Mouse (Mus musculus) forebrain, embryonic 11.5 days (tissue): ENCODE data around the gene Parp3. TPM values are rescaled to one million over a fixed set of nuclear protein-coding genes. Genes with fewer than 3 reads are reported as not detected.

Source experiments
- ATAC-seq: fragments of 200-750 bp; cut with Nextera tagmentation; replicated peaks from 2 replicates; pipeline ENCODE4 v1.8.0; 2017; ENCODE audit warnings: moderate TSS enrichment; ENCODE audit not compliant: low FRiP score
- DNase-seq: peaks from one replicate; pipeline ENCODE4 v3.0.0-alpha.2; 2017; ENCODE audit warnings: low spot score
- H3K27ac ChIP-seq: fragments of 300-500 bp; sonication (generic); 2 replicates; pipeline ENCODE4 v1.5.1; 2014; ENCODE audit warnings: low read depth, low read length
- H3K27me3 ChIP-seq: fragments of 300-500 bp; sonication (generic); 2 replicates; pipeline ENCODE4 v1.6.1; 2014; ENCODE audit warnings: mild to moderate bottlenecking, low read length, mixed read lengths; ENCODE audit not compliant: control insufficient read depth, insufficient read depth
- H3K36me3 ChIP-seq: fragments of 300-500 bp; sonication (generic); 2 replicates; pipeline ENCODE4 v1.6.1; 2014; ENCODE audit warnings: mild to moderate bottlenecking, low read length, moderate library complexity, mixed read lengths; ENCODE audit not compliant: control insufficient read depth, insufficient read depth
- H3K4me1 ChIP-seq: fragments of 300-500 bp; sonication (generic); replicated peaks from 2 replicates; pipeline ENCODE4 v1.6.1; 2014; ENCODE audit warnings: low read length, mixed read lengths; ENCODE audit not compliant: control insufficient read depth, insufficient read depth
- H3K4me2 ChIP-seq: fragments of 300-500 bp; sonication (generic); 2 replicates; pipeline ENCODE4 v1.6.1; 2014; ENCODE audit warnings: low read depth, mild to moderate bottlenecking, low read length, moderate library complexity, mixed read lengths; ENCODE audit not compliant: severe bottlenecking
- H3K4me3 ChIP-seq: fragments of 300-500 bp; sonication (generic); 2 replicates; pipeline ENCODE4 v1.5.1; 2014; ENCODE audit warnings: low read depth, low read length
- H3K9ac ChIP-seq: fragments of 300-500 bp; sonication (generic); 2 replicates; pipeline ENCODE4 v1.6.1; 2014; ENCODE audit warnings: low read length
- H3K9me3 ChIP-seq: fragments of 300-500 bp; sonication (generic); 2 replicates; pipeline ENCODE4 v1.6.1; 2016; ENCODE audit warnings: low read length, mixed read lengths; ENCODE audit not compliant: control insufficient read depth
- WGBS: fragments of 180-500 bp; shearing (Covaris S2); extraction: QIAGEN DNeasy Blood & Tissue Kit; methylation state at CpG from one replicate; pipeline ENCODE4 v1.1.7; 2014; 5-methylcytosine and 5-hydroxymethylcytosine counted together
- polyA plus RNA-seq: library from polyadenylated mRNA; unstranded; fragments of >200 nt; fragmentation: Nextera tagmentation; extraction: Ambion mirVana; gene quantifications from 2 replicates; pipeline ENCODE4 v1.2.1, GENCODE M21; 2014

Parp3 gene
- polyA plus RNA-seq, 1 experiment from 2014 or later, result 1.2 TPM

DNA sequence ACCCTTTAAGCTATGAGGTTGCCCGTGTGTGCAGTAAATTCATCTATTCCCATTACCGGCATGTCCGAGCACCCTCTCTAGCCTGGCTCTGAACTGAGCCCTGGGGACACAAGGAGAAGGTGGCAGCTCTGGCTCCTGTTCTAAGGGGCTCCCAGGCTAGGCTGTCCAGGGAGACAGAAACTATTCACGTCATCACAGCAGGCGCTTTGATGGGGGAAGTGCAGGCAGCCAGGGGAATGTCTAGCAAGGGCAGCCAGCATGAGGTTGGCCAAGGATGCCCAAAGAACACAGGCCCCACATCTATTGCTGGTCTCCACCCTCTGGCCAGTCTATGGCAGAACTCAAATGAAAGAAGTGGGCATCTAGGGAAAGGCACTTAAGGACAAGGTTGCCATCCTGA, 18.8 kb downstream of the Parp3 start:
- Histone ChIP-seq H3K27me3 (no peaks in the 10 kb centered on the region), H3K4me2 (peak overlapping the region; percentile 73), H3K9ac (peak overlapping the region; percentile 98), H3K27ac (peak overlapping the region; percentile 31; the same call in 1 of the 2 replicates), H3K4me1 (peaks cover 36% of the 10 kb centered on the region), H3K36me3 (peaks cover 12% of the 10 kb centered on the region), H3K9me3 (no peaks in the 10 kb centered on the region), H3K4me3 (no peak overlapping the region)
- no peak for ATAC-seq
- no peak for DNase-seq
- WGBS, result 64% methylated on average over 5 of the region's 5 CpGs

DNA sequence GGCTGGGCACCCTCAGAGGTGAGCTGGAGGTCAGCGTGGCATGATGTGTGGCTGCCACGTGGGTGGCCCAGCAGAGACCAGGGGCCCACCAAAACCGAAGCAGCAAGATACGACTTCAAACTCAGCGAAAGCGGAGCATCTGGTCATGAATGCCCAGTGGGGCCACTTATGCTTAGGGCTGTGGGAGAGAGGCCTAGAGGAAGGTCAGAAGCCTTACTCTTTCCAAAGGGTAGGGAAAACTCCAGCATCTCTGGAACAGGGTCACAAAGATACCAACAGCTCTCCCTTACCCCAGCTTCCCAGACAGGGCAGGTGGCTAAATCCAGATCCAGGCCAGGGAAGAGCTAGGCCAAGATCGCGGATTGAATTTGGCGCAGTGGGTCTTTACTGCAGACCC, 19.6 kb downstream of the Parp3 start:
- Histone ChIP-seq H3K27me3 (no peaks in the 10 kb centered on the region), H3K4me1 (peaks cover 44% of the 10 kb centered on the region), H3K9me3 (no peaks in the 10 kb centered on the region), H3K4me2 (peak overlapping the region; percentile 73), H3K27ac (peak overlapping the region; percentile 42; the same call in 1 of the 2 replicates), H3K9ac (peak overlapping the region; percentile 98), H3K4me3 (peak overlapping the region; percentile 85; the same call in 1 of the 2 replicates), H3K36me3 (peaks cover 12% of the 10 kb centered on the region)
- DNase-seq (no peak), ATAC-seq (no peak)
- WGBS, result 46% methylated on average over 9 of the region's 9 CpGs

GRCm38 (mm10) chr9:106456325-106457162, 20.2 kb downstream of the Parp3 start:
- Histone ChIP-seq H3K4me2 (peak overlapping the region; percentile 73), H3K9me3 (no peaks in the 10 kb centered on the region), H3K4me1 (peaks cover 48% of the 10 kb centered on the region), H3K27ac (peak overlapping the region; percentile 89), H3K27me3 (no peaks in the 10 kb centered on the region), H3K4me3 (peak overlapping the region; percentile 85), H3K36me3 (peaks cover 9% of the 10 kb centered on the region), H3K9ac (peak overlapping the region; percentile 98)
- DNase-seq, result peak; percentile 79
- no peak for ATAC-seq
- WGBS, result 30% methylated on average over 15 of the region's 15 CpGs

GRCm38 (mm10) chr9:106454888-106455681, 21.7 kb downstream of the Parp3 start:
- Histone ChIP-seq H3K9me3 (no peaks in the 10 kb centered on the region), H3K9ac (peak overlapping the region; percentile 98)

DNA sequence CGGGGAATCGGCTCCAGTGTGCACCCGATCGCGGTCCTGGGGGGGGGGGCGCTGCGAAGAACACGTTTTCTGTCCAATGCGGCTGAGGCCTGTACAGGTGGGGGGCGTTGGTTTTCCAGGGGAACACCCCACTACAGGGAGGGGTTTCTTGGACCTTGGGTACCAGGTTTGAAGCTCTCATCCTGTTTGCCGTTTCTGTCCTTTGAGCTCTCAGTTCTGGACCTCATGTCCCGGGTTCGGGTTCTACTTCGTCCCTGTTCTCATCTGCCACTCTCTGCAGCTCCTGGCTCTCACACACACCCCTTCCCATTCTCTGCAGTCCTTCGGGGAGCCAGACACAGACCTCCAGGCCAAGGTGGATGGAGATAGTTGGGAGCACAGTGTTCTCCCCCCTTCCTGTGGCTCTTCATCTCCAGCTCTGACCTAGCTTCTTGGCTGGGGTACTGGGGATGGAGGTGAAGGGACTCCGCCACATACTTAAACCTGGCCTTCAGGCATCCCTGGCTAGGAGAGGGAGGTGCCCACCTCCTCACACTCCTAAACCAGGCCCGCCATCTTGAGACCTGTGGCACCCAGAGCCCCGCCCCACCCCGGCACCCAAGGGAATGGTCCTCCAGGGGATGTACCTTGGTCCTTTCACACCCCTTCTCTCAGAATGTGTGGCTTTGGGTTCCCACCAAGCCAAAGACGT, 22.5 kb downstream of the Parp3 start:
- no peaks in the 10 kb centered on the region for H3K9me3 ChIP-seq
- no peaks in the 10 kb centered on the region for H3K27me3 ChIP-seq
- ATAC-seq (peak; percentile 9), DNase-seq (no peak)
- H3K4me1 ChIP-seq, result peaks cover 48% of the 10 kb centered on the region
- no peaks in the 10 kb centered on the region for H3K36me3 ChIP-seq
- peak overlapping the region; percentile 98 for H3K9ac ChIP-seq
- WGBS, result under 1% methylated on average over 15 of the region's 20 CpGs
- peak overlapping the region; percentile 73 for H3K4me2 ChIP-seq
- H3K4me3 ChIP-seq, result peak overlapping the region; percentile 85
- H3K27ac ChIP-seq, result peak overlapping the region; percentile 89

More at GRCm38 (mm10) chr9:106454888-106455681, 21.7 kb downstream of the Parp3 start:
- no peaks in the 10 kb centered on the region; the same call in 1 of the 2 replicates for H3K36me3 ChIP-seq
- peaks cover 50% of the 10 kb centered on the region for H3K4me1 ChIP-seq
- ATAC-seq (peak; percentile 26), DNase-seq (peak; percentile 77)
- no peaks in the 10 kb centered on the region for H3K27me3 ChIP-seq
- peak overlapping the region; percentile 73 for H3K4me2 ChIP-seq
- WGBS, result under 1% methylated on average over 17 of the region's 17 CpGs
- H3K27ac ChIP-seq, result peak overlapping the region; percentile 89
- peak overlapping the region; percentile 85 for H3K4me3 ChIP-seq

DNA sequence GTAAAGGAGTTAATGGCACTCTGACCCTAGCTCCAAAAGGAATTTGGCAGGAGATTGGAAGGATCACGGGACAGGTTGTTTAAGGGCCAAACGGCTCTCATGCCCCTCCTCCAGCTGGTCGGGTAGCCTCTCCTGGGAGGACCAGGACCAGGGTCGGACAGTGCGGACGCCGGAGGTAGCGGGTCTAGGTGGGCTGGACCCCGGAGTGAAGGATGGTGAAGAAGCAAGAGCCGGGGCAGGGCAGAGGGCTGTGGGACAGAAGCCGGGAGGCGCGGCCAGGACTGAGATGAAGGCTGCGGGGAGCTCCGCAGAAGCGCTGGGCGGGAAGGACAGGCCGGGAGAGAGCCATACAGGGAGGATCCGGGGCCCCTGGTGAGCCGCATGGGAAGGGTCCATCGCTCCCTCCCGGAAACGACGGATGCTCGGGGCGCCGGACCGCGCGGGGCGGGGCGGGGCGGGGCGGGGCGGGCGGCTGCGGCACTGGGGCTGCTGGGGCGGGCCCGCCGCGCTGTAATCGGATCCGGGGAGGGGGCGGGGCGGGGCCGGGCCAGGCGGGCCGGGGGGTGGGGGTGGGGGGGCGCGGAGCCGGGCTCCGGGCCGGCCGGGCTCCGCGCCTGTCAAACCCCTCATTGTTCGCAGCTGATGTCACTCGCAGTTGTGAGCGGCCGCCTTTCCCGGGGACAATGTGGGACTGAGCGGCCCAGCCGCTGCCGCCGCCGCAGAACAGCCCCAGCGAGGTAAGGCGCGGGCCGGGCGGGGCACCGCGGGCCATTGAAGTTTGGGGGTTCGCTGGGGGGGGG, 23.3 kb downstream of the Parp3 start, which contains the start of gene Pcbp4:
TSS of gene Pcbp4 (plus strand) at position 21 of the 800 bp plus-strand sequence.
- Histone ChIP-seq H3K9me3 (no peaks in the 10 kb centered on the region), H3K36me3 (no peaks in the 10 kb centered on the region), H3K4me3 (peak within 1 kb of the TSS; percentile 85), H3K4me2 (peak within 1 kb of the TSS; percentile 73), H3K9ac (peak within 1 kb of the TSS; percentile 98), H3K4me1 (peaks cover 48% of the 10 kb centered on the region), H3K27ac (peak within 1 kb of the TSS; percentile 89), H3K27me3 (no peaks in the 10 kb centered on the region)
- under 1% methylated on average over 47 of the region's 74 CpGs for WGBS
- DNase-seq (peak; percentile 94), ATAC-seq (peak; percentile 80)

DNA sequence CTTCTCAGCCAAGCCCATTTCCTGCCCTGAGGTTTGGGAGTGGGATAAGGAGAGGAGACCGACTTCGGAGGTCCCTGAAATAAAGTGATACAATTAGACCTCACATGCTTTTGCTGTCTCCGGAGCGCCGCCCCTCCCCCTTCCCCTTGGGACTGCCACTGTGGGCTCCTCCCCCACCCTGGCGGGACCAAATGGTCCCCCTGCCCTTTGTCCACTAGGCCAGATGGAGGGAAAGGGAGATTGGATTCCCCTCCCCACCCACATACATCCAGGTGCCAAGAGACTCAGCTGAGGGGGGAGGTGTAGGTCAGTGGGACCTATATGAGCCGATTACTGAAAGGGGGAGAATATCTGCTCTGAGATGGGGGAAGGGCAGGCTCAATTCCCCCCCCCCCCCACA, 23.9 kb downstream of the Parp3 start:
- DNase-seq (peak; percentile 87), ATAC-seq (peak; percentile 9)
- Histone ChIP-seq H3K9me3 (no peaks in the 10 kb centered on the region), H3K27me3 (no peaks in the 10 kb centered on the region), H3K9ac (peak overlapping the region; percentile 98), H3K27ac (peak overlapping the region; percentile 89), H3K4me1 (peaks cover 49% of the 10 kb centered on the region), H3K4me2 (peak overlapping the region; percentile 73), H3K36me3 (no peaks in the 10 kb centered on the region), H3K4me3 (peak overlapping the region; percentile 85)
- WGBS, result 1% methylated on average over 6 of the region's 7 CpGs
